Mouse (Mus musculus): ENCODE results near the gene Pmvk.
"Not testable (repeated sequence)": the region's sequence is repeated elsewhere in the genome, so short reads cannot be mapped to it uniquely, and the experiment has no call there.

Pmvk gene

GRCm38 (mm10) chr3:89425876-89426275 is 28.5 kb upstream of the Pmvk start:
- DNase-seq (ENCODE audit: low read depth in 2 of 2, low spot score in 2 of 2) = no peak

DNA sequence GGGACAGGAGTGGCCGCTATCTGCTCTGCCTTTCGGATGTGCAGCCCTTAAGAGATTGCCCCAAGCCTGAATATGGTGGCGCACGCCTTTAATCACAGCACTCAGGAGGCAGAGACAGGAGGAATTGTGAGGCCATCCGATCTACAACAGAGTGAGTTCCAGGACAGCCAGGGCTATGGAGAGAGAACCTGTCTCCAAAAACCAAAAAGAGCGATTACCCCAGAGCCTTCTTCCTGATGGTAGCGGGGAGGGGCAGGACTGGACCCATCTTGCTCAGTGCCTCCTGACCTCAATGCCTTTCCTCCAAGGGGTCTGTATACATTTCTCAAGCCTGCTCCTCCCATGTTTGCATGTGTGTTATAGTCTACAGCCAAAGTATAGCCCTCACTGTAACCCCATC is 25.3 kb upstream of the Pmvk start:
- DNase-seq (ENCODE audit: low read depth in 2 of 2, low spot score in 2 of 2) = not testable (repeated sequence)

DNA sequence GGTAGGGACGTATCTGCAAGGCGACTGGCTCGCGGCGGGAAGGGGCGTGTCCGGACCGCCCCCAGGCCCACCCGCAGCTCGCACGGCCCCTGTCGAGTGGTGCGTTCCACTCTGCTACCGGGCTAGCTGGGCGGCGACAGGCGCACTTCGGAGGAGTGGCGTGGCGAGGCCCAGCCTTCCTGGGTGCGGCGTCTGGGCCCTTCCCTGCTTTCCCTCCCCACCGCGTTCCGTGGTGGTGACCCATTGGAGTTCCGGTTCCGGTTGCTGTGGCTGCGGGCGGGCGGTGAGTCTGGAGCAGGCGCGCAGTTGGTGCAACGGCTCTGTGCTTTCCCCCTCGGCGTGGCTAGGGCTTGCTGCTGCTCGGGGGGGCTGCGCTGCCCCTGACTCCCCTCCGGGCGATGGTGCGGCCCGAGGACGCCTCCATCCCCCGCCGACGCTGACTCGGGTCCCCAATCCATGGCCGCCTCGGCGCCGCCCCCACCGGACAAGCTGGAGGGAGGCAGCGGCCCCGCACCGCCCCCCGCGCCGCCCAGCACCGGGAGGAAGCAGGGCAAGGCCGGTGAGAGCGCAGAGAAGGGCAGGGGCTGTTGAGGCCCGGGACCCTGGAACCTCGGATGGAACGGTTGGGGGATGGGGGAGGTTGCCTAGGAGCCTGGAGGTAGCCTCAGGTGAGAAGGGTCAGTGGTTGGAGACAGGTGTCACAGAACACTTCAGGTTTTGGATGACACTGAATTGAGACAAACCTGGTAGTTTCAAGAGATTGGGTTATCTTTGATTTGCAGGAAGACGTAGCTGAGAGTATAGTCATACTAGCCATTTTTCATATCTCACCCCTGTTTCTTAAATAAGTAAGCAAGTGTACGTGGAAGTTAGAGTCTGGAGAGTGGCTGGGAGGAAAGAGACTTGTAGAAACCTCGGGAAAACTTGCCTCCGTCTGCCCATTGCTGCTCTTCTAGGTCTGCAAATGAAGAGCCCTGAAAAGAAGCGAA is 23.9 kb upstream of the Pmvk start, which contains the start of gene Pygo2:
TSS of gene Pygo2 (plus strand) at position 44 of the 989 bp plus-strand sequence.
- DNase-seq (ENCODE audit: low read depth in 2 of 2, low spot score in 2 of 2) = peak; percentile 89

DNA sequence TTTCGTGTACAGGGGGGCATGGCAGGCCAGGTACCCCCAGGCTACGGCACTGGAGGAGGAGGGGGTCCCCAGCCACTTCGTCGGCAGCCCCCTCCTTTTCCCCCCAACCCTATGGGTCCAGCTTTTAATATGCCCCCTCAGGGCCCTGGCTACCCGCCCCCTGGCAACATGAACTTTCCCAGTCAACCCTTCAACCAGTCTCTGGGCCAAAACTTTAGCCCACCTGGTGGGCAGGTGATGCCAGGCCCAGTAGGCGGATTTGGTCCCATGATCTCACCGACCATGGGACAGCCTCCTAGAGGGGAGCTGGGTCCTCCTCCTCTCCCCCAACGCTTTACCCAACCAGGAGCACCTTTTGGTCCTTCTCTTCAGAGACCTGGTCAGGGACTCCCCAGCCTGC is 21.7 kb upstream of the Pmvk start:
- DNase-seq (ENCODE audit: low read depth in 2 of 2, low spot score in 2 of 2) = no peak

GRCm38 (mm10) chr3:89434532-89434931 is 19.8 kb upstream of the Pmvk start:
- DNase-seq (ENCODE audit: low read depth in 2 of 2, low spot score in 2 of 2) = no peak

GRCm38 (mm10) chr3:89435041-89435440 is 19.3 kb upstream of the Pmvk start:
- DNase-seq (ENCODE audit: low read depth in 2 of 2, low spot score in 2 of 2) = no peak

DNA sequence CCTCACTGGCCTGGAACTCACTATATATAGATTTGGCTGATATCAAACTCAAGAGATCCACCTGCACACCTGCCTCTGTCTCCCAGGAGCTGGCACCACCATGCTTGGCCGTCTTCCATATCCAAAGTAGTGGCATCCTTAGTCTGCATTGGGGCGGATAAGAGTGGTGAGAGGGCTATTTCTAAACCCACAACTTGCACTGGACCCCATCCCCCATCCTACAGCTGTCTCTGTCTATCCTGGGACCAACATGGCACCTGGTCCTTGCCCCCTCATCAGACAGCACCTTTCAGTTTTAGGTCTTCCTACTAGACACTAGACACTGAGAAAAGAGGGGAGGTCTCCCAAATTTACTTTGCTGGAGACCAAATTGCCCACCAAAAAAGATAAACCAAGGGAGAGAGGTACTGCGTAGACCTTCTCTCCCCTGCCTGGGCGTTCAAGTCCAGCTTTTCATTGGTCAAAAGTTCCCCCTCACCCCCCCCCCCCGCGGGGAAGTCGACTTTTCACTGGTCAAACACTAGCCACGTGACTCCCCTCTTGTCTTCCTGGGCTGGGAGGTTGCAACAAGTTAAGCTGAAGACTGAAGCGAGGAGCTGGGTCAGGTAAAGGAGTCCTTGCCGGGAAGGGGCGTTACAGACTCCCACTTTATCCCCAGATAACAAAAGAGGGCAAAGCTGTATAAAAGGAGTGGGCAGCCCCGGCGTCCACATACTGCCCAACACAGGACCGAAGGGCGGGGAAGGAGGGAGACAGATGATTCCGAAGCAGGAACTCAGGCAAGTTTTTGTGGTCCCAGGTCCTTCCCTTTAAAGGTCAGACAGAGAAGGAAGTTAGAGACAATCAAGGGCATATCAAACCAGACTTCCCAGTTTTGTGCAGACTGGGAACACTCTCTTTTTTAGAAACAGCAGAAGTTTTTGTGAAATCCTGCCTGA is 17.9 kb upstream of the Pmvk start, which contains the start of gene Pbxip1:
TSS of gene Pbxip1 (plus strand) at position 531 of the 938 bp plus-strand sequence.
- peak; percentile 28 to 54 for DNase-seq (ENCODE audit: low read depth in 2 of 2, low spot score in 2 of 2)

DNA sequence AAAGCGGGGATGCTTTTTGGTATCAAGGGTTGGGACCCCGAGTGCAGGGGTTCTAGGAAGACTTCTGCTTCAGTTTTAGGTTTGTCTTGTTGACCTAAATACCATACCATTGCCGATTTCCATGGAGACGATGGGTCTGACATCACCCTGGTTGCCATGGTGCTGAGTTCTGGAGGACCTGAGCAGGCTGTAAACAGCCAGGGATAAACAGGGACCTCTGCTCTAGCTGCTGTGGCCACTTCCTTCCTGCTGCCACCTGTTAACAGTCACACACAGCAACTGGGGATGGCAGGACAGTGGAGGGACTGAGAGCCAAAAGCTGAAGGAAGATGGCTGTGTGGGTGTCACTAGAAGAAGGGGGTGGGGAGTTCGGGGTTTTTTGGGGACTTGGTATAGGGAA is 17.1 kb upstream of the Pmvk start:
- peak; percentile 41 to 45 for DNase-seq (ENCODE audit: low read depth in 2 of 2, low spot score in 2 of 2)

- no peak for DNase-seq (ENCODE audit: low read depth in 2 of 2, low spot score in 2 of 2)
Measured at GRCm38 (mm10) chr3:89440691-89441090, 13.7 kb upstream of the Pmvk start.

GRCm38 (mm10) chr3:89448720-89449537 is 5.4 kb upstream of the Pmvk start:
- DNase-seq (ENCODE audit: low read depth in 2 of 2, low spot score in 2 of 2) = no peak

DNA sequence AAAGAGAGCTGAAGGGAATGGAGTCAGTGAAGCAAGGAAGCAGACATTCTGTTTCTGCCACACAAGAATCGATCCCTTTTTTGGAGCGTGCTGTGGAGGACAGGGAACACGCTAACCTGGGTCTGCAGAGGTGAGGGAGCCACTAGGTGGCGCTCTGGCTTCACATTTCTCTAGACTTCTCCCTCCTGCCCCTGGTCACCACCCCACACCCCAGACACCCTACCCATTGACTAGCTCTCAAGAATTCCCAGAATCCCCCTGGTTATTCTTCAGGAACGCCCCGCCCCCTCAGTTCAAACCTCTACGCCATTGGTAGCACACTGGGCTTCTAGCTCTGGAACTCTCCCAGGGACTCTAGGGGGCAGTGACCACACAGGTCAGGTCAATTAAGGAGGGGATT is 4.8 kb upstream of the Pmvk start:
- DNase-seq (ENCODE audit: low read depth in 2 of 2, low spot score in 2 of 2) = peak; percentile 54 to 65

DNA sequence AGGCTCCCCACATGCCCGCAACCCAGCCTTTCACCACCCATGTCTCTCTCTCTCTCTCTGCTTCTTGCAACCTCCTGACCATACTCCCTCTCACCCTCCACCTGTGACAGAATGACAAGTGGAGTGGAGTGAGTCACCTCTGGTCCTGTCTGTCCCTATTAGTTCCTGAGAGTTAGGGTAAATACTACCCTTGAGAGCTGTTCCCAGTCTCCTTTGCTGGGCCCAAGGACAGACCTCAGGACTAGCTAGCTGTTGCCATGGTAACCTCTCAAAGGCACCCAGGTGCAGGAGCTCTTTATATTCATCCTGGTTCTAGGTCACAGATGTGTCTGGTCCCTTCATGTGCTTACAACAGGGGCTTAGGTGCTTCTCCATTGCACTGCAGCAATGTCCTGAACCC is 2.4 kb upstream of the Pmvk start:
- DNase-seq (ENCODE audit: low read depth in 2 of 2, low spot score in 2 of 2) = no peak

DNA sequence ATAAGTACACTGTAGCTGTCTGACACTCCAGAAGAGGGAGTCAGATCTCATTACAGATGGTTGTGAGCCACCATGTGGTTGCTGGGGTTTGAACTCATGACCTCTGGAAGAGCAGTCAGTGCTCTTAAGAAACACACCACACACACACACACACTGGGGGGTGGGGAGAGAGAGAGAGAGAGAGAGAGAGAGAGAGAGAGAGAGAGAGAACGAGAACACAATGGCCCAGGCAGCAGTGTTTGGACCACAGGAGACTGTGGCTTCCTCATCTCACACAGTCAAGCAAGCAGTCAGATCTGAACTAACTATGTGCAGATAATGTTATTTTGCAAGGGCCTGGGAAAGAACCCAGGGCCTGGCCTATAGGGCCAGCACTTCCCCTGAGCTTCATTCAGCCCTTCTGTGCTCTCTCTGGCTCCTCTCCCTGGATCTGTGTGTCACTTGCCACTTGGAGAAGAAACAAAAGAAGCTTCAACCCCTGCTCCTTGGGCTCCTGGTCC is 1.5 kb downstream of the Pmvk start:
- no peak for DNase-seq (ENCODE audit: low read depth in 2 of 2, low spot score in 2 of 2)

- DNase-seq (ENCODE audit: low read depth in 2 of 2, low spot score in 2 of 2) = peak; percentile 64 to 78
Measured at GRCm38 (mm10) chr3:89456726-89457665, 2.7 kb downstream of the Pmvk start.

DNA sequence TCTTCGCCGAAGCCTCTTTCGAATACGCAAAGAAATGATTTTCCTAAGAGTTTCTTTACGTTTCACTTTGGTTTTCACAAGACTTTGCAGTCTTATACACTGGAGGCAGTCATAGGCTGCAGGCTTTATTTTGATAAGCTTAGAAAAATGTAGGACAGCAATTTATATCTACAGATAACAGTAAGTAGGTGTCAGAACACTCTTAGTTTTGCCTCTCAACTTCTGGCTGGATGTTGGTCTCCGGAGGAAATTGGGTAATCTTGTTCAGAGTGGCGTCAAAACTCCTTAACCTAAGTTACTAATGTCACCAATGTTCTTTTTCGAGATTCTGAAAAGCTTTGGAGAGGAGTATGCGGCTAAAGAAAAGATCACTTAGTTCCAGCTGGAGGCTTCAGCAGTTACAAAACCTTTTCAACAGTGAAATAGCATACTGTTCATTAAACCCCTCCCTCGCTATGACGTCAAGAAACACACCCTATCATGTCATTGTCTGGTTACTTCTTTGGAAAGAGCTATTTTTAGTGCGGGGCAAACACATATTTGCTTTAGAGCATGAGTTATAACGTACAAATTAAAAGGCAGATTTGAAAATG is 4.1 kb downstream of the Pmvk start:
- no peak for DNase-seq (ENCODE audit: low read depth in 2 of 2, low spot score in 2 of 2)

- peak; percentile 88 to 94 for DNase-seq (ENCODE audit: low read depth in 2 of 2, low spot score in 2 of 2)
Measured at GRCm38 (mm10) chr3:89458965-89459807, 4.8 kb downstream of the Pmvk start.

GRCm38 (mm10) chr3:89468268-89468667 is 13.9 kb downstream of the Pmvk start:
- no peak for DNase-seq (ENCODE audit: low read depth in 2 of 2, low spot score in 2 of 2)

DNA sequence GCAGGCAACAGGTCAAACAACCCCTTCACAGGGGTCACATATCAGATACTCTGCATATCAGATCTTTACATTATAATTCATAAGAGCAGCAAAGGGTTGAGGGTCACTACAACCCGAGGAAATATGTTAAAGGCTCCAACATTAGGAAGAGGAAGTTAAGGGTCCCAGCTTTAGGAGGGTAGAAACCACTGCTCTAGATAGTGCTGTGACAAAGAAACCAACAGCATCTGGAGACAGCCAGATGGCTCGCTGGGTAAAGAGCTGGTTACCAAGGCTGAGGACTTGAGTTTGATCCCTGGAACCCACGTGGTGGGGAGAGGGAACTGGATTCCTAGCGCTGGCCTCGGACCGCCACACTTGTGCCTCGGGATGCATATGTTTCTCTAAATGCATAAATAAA is 17.9 kb downstream of the Pmvk start:
- DNase-seq (ENCODE audit: low read depth in 2 of 2, low spot score in 2 of 2) = no peak

Data from CD8-positive naive resting alpha-beta T cell, adult 2 months (primary cell).